Mouse (Mus musculus) left cerebral cortex, adult 2 months (tissue): Measurements from ENCODE around the gene Nepro. TPM values are rescaled to one million over a fixed set of nuclear protein-coding genes. Genes with fewer than 3 reads are reported as not detected.

ENCODE experiments used
- DNase-seq, 2 experiments: peaks; one replicate each; pipeline ENCODE4 v3.0.0; 2021 to 2022; ENCODE audit warnings: low spot score in 2 of 2, mixed read lengths in 1 of 2; ENCODE audit errors: extremely low spot score in 1 of 2
- H3K27ac ChIP-seq: fragments of 200-600 bp; 2 replicates; pipeline ENCODE4 v1.8.1; 2022
- H3K4me3 ChIP-seq: fragments of 200-600 bp; 2 replicates; pipeline ENCODE4 v1.8.1; 2022
- CTCF ChIP-seq: fragments of 200-600 bp; IDR thresholded peaks from 2 replicates; pipeline ENCODE4 v1.8.1; 2022; ENCODE audit warnings: antibody characterized with exemption, mild to moderate bottlenecking, moderate library complexity
- intact Hi-C: fragments of 180-260 bp; cut with DNase I; formaldehyde crosslinking; loops from one replicate; pipeline ENCODE4 v1.15.1; 2025
- total RNA-seq, 2 experiments: library from RNA; stranded (reverse); gene quantifications; 2 replicates each; pipeline ENCODE4 v1.2.3; 2021

Gene Nepro
- total RNA-seq, 2 experiments from 2014 or later: 4.8 to 5.0 TPM

- Histone ChIP-seq H3K27ac (peak overlapping the region; percentile 99), H3K4me3 (peak overlapping the region; percentile 81)
- TF ChIP-seq CTCF: no peak
- intact Hi-C loops: no loop called here
- peak in 1 of 2 experiments; percentile 23 for DNase-seq
Measured at GRCm38 (mm10) chr16:44745471-44745865, 21.4 kb downstream of the Nepro start.

- peak within 1 kb of the TSS; percentile 99 for H3K27ac ChIP-seq
- intact Hi-C loops: loop anchor here (1.0 kb wide), 1 partner anchor 22 kb away; the partner anchor contains the start of gene Nepro
- peak; percentile 85 to 88 for DNase-seq
Measured at GRCm38 (mm10) chr16:44745866-44746562, 21.9 kb downstream of the Nepro start, which contains the start of gene Gtpbp8. Gtpbp8 (minus strand) TSS chr16:44746363.

GRCm38 (mm10) chr16:44748007-44748406, 23.9 kb downstream of the Nepro start:
- DNase-seq: no peak
- no peak for TF ChIP-seq CTCF
- no peak overlapping the region for H3K27ac ChIP-seq
- intact Hi-C loops: no loop called here
- H3K4me3 ChIP-seq: no peak overlapping the region

More at GRCm38 (mm10) chr16:44745866-44746562, 21.9 kb downstream of the Nepro start, which contains the start of gene Gtpbp8:
- peak within 1 kb of the TSS; percentile 81 for H3K4me3 ChIP-seq
- TF ChIP-seq CTCF: no peak

- Histone ChIP-seq H3K27ac (no peak overlapping the region), H3K4me3 (no peak overlapping the region)
- intact Hi-C loops: no loop called here
- no peak for DNase-seq
- TF ChIP-seq CTCF: no peak
Measured at GRCm38 (mm10) chr16:44757700-44758099, 33.6 kb downstream of the Nepro start.

GRCm38 (mm10) chr16:44761811-44762210, 37.7 kb downstream of the Nepro start:
- DNase-seq: no peak
- Histone ChIP-seq H3K27ac (no peak overlapping the region), H3K4me3 (no peak overlapping the region)
- TF ChIP-seq CTCF: peak; percentile 25
- intact Hi-C loops: loop anchor here (2.0 to 10.0 kb wide), 2 partner anchors 37 to 363 kb away; partner anchors contain the start of gene Nepro

- intact Hi-C loops: loop anchor here (2.0 to 10.0 kb wide), 3 partner anchors 257 to 359 kb away; partner anchors contain the start of gene Ccdc80
- TF ChIP-seq CTCF: no peak
- peak within 1 kb of the TSS; percentile 4 for H3K4me3 ChIP-seq
- no peak for DNase-seq
- H3K27ac ChIP-seq: no peak within 1 kb of the TSS; the same call in 1 of the 2 replicates
Measured at GRCm38 (mm10) chr16:44765555-44766319, 41.6 kb downstream of the Nepro start, which contains the start of gene Cd200r1. Cd200r1 (plus strand) TSS chr16:44765736.

- DNase-seq: no peak
- H3K27ac ChIP-seq: peak overlapping the region; percentile 47
- TF ChIP-seq CTCF: no peak
- peak overlapping the region; percentile 4 for H3K4me3 ChIP-seq
- intact Hi-C loops: loop anchor here (2.0 to 10.0 kb wide), 3 partner anchors 256 to 358 kb away; partner anchors contain the start of gene Ccdc80
Measured at GRCm38 (mm10) chr16:44766320-44766892, 42.3 kb downstream of the Nepro start.

GRCm38 (mm10) chr16:44767506-44767905, 43.4 kb downstream of the Nepro start:
- intact Hi-C loops: loop anchor here (2.0 to 10.0 kb wide), 3 partner anchors 255 to 357 kb away; partner anchors contain the start of gene Ccdc80
- no peak for DNase-seq
- TF ChIP-seq CTCF: no peak
- H3K27ac ChIP-seq: no peak overlapping the region
- no peak overlapping the region for H3K4me3 ChIP-seq

GRCm38 (mm10) chr16:44767967-44768366, 43.9 kb downstream of the Nepro start:
- intact Hi-C loops: loop anchor here (2.0 to 10.0 kb wide), 3 partner anchors 254 to 357 kb away; partner anchors contain the start of gene Ccdc80
- Histone ChIP-seq H3K4me3 (no peak overlapping the region), H3K27ac (no peak overlapping the region)
- peak; percentile 78 for TF ChIP-seq CTCF
- no peak for DNase-seq

- H3K4me3 ChIP-seq: no peak overlapping the region
Measured at GRCm38 (mm10) chr16:44772577-44772976, 48.5 kb downstream of the Nepro start.

GRCm38 (mm10) chr16:44773673-44774072, 49.6 kb downstream of the Nepro start:
- DNase-seq: no peak
- intact Hi-C loops: no loop called here
- Histone ChIP-seq H3K4me3 (no peak overlapping the region), H3K27ac (no peak overlapping the region)
- no peak for TF ChIP-seq CTCF

More at GRCm38 (mm10) chr16:44772577-44772976, 48.5 kb downstream of the Nepro start:
- TF ChIP-seq CTCF: no peak
- intact Hi-C loops: no loop called here
- H3K27ac ChIP-seq: no peak overlapping the region
- DNase-seq: no peak

GRCm38 (mm10) chr16:44774201-44774600, 50.1 kb downstream of the Nepro start:
- intact Hi-C loops: no loop called here
- TF ChIP-seq CTCF: no peak
- DNase-seq: no peak
- Histone ChIP-seq H3K27ac (no peak overlapping the region), H3K4me3 (no peak overlapping the region)
